Mouse (Mus musculus) R1 (cell line): ENCODE results near the gene Sox6.
"Not testable (repeated sequence)": the region's sequence is repeated elsewhere in the genome, so short reads cannot be mapped to it uniquely, and the experiment has no call there.

Experiments used
- DNase-seq: peaks from one replicate; pipeline ENCODE4 v3.0.0-alpha.2; 2018; ENCODE audit warnings: low read depth, low spot score

Gene Sox6

DNA sequence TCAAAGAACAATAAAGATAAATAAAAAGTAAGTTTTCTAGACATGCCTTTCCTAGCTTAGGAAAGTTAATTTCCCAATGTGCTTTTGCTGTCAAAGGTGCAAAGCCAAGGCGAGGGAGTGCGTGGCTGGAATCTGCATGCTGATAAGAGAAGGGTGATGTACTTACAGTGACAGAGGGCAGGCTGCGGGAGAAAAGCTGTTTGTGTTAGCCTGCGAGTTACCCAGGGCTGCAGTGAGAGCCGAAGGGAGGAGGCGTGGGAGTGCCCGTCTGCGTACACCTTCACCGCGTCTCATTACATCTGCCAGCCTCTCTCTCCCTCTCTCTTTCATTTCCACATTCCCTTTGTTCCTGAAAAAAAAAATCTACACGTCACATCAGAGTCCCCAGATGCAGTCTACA is at the start of gene Sox6:
Gene Sox6, minus strand, starts transcription at position 286 of the 400 bp plus-strand sequence.
- DNase-seq, result peak; percentile 15

DNA sequence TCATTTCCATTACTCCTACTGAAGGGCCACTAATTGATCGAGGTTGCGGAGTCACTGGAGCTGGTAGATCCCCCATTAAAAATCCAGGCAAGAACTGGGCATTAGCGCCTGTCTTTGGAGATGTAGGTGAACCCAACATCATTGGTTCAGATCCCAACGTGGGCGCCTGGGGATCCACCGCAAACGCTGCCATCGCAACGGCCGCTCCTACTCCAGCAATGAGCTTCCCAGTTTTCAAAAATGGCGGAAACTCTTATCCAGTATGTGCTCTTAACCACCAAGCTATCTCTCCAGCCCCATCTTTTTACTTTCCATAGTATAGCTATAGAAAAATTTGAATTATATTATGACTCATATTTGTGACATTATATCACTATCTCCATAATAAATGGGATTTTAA is 45.8 kb upstream of the Sox6 start, which contains the start of gene Gm4353:
Gene Gm4353, minus strand, starts transcription at position 270 of the 400 bp plus-strand sequence.
- DNase-seq, result not testable (repeated sequence)

DNA sequence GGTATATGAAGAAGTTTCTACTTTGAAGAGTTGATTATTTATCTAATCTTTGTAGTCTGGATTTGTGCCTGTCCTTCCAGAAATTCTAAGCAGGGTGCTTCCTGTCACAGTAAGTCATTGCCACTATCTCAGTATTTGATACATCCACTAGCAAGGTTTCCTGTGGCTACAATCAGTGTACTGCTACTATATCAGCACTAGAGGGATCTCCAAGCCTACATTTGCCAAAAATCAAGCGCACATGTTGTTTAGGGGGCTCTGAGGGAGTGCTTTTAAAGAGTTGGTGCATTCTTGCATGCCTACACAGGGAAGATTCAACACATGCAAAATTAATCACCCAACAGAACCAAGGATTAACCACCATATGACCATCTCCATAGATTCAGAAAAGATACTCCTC is 22.1 kb upstream of the Sox6 start:
- peak; percentile 24 for DNase-seq

DNA sequence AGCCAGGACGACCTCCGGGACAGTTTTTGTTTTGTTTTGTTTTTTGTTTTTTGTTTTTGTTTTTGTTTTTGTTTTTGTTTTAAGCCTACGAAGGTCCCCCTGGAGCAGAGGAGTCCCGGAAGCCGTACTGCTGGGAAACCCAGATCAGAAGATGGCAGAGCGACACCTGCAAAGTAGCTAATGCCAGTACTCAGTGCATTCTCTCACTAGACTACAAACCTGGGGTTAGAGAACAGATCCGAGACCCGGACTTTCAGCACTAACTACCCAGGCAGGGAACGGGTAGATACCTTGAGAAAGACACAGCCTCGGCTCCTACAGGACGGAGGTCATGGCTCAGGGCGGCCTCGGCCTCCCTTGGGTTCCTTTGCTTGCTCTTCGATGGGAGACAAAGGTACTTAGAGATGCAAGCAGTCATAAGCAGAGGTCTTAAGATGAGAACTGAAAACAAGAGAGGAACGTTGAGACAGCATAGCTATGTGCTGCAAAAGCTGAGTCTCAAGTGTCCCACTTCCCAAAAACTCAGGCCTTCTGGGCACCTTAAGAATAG is 1.9 kb upstream of the Sox6 start:
- DNase-seq, result peak; percentile 23

DNA sequence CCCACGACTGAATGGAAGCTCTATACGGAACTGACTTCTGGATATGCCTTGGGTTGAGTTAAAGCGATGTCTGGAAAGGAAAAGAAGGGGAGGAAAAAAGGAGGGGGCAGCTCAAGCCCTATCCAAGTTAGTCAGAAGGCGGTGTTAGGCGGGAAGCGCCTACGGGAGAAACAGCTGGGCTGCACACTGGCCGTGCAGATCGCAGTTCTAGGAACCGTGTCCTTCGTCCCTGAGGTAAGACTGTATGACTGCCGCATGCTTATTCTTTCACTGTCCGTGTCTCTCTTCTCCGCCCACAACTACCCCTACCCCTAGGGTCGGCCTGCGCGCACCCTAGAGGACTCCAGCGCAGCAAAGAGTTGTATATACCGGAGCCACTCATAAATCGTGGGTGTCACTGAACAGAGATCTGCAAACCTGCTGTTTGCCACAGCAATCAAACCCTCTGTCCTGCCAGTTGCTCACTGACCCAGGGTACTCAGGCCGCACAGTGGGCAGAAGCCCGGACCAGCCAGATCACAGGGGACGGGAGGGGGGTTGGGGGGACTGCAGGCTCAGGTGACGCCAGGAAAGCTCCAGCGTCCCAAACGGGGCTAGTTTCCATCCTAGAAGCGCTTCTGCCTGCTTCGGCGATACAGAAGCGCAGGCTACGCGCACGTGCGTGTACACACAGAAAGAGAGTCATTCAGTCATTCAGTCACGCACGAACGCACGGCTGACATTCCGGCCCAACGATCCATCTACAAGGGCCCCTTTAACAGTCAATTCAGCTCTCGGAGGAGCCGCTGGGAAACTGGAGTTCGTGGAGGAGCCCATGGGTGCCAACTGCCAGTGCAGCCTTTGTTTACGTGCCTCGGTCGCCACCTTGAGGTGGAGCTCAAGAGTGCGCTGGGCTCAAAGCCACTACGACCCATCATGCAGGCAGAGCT is 1.2 kb upstream of the Sox6 start:
- DNase-seq, result peak; percentile 78

DNA sequence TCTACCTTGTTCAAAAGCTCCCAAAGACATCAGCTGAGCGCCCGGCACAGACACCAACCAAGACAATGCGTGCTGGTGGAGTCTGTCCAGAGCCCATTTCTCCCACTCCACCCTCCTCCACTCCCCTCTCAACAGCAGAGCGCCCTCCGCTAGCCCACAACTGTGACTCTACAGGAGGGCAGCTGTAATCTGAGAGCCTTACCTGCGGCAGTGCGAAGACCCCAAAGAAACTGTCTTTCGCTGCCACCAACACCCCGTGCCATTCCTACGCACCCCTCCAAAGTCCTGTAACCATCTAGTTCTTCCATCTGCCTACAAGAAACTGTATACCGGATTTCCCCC is 571 bp upstream of the Sox6 start, which contains the start of gene 1110004F10Rik:
Gene 1110004F10Rik, plus strand, starts transcription at position 202 of the 342 bp plus-strand sequence.
- DNase-seq, result peak; percentile 16

DNA sequence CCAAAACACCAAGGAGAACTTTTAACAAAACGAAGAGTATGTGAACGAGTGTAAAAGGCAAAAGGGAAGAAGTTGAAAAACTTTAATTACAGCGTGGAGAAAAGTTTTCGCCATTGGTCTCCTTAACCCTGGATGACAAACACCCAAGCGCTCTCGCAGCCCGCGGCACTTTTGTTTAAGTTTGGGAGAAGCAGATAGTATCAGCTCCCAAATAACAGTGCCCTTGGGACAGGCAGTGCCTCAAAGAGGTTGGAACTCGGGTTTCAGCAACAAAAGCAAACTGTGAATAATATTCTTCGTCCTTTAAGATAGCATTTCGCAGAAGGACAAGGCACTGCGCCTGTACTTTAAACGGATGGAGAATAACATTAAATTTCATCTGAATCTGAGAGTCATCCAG is 572 bp downstream of the Sox6 start:
- DNase-seq, result peak; percentile 6

DNA sequence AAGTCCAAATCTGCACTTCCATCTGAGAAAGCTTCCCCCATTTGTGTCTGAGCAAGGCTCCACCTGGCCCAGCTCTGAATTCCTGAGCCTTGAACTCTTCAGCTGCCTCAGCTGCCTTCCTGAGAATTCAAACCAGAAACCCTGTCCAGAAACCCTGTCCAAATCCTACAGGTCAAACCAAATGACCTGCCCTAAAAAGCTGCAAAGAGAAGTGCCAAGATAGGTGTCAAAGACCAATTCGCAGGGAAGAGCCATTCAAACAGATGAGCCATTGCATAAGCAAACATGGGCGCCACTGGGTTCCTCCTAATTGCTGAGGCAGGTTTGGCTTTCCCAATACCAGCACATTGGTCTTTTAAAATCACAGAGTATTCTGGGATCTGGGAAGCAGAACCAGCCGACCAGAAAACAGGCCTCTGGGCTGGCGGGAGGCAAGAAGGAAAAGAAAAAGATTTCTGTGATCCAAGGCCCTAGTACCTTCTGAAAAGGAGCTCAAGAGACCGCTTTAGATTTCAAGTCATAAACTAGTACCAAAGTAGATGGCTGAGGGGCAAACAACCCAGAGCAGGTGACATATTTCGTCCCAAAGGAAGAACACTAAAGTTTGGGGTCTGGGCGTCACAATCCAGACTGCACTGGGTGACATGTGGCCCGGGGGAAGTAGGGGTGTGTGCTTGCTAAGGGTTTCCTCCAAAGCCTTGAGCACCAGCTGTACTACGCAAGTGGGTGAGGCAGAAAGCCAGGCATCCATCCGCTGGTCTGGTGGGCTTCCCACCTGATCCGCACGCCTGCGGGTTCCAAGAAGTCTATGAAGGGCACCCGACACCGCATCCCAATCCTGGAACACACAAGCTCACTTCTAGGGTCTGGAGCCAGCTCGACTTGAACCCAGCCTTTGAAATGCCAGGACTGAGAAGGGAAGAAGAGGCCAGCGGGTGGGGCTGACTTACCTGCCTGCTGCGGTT is 1.7 kb downstream of the Sox6 start:
- peak; percentile 28 for DNase-seq

DNA sequence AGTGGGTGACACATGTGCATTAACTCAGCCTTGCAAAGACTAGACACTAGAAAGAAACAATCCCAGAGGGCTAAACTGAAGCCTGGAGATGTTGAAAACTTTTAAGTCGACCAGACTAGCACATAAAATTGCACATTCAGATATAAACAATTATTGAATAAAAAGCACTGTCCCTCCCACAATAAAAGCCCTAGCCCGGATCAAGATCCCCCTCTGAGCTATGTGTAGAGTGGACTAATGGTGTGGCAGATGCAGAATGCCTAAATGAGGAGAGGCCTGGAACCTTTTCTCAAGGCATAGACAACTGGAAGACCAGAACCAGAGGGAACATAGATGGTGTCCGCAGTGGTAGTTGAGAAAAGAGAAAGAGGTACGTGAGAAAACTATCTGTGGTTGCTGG is 3.1 kb downstream of the Sox6 start:
- DNase-seq, result no peak

DNA sequence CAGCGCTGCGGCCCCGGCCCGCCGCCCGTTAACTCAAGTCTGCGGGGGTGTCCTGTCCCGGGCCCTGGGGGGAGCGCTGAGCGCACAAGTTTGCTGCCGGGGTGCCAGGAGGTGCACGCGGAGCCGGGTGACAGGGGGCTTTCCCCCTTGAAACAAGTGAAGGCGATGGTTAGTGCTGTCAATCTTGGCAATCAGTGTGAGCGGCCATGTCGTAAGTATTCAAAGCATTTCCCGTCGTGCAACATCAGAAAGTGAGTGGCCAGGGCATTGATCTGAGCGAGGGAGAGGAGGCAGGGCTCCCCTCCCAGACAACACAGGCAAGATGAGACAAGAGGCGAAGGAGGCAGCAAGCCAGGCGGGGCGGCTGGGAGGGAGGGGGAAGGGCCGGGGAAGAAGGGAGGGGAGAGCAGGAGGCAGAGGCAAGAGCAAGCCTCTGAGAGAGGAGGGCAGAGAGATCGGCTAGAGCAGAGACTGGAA is 4.3 kb downstream of the Sox6 start:
- peak; percentile 78 for DNase-seq

DNA sequence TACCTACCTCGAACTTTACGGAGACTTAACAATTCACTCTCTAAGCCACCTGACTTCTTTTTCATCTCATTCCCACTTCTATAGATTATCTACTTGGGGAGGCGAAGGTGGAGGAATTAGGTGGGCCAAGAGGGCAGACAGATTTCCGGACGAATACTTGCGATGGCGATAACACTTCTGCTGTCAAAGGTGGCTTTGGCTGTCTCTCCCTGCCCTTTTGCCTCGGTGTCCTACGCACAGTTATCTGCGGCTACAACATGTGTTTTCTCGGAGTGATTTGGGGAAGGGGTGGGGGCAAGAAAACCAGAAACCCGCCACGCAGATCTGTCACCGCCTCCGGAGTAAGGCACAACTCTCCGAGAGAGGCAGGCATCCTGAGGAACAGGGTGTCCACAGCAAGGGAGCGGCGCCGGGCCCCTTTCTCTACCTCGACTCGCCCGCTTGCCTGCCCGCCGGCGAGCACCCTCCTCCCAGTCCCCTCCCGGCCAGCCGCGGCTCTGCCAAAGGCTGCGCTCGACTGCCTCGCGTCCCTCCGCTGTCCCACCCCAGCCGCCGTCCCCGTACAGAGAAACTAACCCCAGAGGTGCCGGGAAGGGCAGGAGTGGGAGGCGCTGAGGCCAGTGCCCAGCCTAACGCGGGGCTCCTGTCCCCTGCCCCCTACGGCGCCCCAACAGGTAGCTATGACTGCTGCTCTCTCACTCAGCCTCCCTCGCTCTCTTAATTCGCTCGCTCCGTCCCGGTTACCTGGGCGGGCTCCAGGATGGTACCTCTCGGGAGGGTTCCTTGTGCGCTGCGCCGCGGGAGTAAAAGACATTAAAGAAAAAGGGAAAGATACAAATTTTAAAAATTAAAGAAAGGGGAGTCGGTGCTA is 5.0 kb downstream of the Sox6 start:
- peak; percentile 51 for DNase-seq

DNA sequence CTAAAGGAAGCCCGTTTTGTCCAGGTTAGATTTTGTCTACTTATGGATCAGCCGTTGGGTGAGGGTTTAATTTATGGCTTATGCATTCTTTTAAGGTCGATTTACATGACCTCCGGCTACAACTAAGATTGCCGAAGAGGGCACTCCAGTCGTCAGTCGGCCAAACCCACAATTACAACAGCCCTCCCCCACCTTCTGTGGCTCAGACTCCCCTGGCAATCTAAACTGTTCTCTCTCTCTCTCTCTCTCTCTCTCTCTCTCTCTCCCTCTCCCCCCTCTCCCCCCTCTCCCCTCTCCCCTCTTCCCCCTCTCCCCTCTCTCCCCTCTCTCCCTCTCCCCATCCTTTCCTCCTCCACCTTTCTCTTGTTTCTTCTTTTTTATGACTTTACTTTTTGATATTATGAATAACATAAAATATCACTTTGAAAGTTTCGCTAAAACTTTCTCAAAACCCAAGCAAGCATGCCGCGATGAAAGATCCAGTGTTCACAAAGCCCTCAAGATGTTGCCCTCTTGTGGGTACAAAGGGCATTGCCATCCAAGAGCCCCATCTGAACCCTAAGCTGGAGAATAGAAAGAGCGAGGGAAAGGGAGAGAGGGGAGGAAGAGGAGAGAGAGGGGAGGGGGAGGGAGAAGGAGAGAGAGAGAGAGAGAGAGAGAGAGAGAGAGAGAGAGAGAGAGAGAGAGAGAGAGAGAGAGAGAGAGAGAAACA is 5.8 kb downstream of the Sox6 start:
- peak; percentile 89 for DNase-seq

DNA sequence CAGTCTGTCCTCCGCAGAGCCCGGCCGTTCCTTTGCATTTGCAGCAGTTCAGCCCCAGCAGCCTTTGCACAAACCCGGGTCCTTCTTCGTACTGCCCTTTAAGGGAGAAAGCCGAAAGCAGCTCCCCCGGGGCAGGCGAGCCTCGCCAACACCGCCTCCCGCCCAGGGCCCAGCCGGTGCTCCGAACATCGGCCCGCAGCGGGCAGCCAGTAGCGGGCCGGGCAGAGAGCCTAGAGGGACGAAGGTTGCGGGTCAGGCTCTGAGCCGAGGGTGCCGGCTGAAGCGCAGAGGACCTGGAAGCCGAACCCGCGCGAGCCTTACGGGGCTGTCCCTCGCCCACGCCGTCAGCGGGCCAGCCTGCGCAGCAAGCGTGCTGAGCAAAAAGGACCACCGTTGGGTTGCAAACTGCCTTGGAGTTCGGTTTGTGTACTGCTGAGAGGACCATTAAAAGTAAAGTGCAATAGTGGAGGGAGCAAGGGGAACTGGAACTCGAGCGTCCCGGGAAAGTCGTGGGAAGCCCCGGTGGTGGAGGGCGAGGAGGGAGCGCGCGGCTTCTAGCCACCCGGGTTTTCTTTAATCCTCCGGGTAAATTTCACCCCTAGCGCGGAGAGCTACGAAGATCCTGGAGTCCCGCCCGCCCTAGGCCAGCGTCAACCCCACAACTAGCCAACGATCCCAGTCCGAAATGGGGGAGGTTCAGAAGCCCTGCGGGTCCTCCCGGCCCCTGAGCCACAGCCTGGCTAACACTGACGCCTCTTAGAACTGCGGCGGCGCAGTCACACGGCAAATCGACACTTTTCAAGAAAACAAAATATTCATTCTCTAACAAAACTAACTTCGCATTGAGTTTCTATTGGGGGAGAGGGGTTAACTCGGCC is 6.6 kb downstream of the Sox6 start:
- DNase-seq, result peak; percentile 54

DNA sequence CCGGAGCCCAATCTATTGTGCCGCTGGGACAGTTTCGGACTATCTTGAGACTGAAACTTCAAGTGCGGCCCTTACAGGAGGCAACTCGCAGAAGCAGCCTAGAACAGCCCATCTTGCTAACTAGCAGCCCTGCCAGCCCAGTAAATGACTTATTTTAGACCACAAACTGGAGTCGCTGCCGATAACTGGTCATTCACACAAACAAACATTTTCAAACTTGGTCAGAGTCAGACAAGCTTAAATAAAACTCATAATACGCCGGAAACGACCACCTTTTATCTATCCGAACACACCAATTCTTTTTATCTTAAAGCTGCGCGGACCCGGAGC is 7.2 kb downstream of the Sox6 start:
- DNase-seq, result no peak

DNA sequence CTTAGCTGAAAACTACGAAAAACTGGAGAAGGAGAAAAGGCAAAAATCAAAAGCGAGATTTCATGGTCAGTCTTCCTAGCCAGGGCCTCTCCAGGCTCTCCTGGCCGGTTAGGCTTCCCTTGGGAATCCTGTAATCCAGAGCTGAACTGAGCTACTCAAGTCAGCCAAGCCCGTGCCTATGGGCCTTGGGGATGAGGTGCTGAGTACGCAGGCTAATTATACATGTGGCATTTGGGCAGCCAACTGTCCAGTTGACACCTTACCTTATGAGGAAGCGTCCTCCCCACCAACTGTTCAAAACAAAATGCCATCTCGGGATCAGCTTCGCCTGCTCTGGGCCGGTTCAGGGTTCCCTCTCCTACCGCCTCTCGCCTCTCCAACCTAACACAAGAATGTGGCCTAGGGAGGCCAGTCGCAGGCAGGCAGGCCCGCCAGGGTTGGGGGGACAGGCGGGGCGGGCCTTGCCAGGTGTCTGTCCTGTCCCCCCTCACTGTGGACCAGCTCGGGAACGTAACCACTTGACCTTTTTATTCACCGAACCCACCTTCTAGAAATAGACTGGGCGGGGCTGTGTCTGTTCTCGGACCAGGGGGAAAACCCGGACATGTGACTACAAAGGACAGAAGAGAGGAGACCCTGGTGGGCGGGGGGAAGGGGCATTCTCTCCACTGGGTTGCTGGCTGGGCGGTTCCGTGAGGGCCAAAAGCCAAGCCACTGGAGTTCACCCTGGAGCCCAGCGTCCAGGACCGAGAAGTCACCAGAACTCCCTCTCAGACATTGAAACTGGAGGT is 7.8 kb downstream of the Sox6 start:
- DNase-seq, result peak; percentile 36

DNA sequence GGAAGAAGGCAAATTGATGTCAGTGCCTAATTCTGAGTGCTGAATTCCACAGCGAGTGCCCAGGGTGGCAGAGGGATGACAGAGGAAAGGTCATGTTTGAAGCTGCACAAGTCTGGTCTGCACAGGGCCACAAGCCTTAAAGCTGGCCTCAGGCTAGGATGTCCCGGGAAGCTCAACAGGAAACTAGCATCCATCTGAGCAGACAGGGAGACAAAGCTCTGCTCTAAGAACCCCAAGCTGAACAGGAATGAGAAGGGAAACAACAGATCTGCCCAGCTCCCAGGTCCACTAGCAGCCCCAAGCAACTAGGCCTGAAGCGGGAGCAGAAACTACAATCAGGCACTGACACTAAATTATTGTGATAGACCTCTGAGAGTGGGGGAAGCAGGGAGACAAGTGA is 8.6 kb downstream of the Sox6 start:
- DNase-seq, result no peak

DNA sequence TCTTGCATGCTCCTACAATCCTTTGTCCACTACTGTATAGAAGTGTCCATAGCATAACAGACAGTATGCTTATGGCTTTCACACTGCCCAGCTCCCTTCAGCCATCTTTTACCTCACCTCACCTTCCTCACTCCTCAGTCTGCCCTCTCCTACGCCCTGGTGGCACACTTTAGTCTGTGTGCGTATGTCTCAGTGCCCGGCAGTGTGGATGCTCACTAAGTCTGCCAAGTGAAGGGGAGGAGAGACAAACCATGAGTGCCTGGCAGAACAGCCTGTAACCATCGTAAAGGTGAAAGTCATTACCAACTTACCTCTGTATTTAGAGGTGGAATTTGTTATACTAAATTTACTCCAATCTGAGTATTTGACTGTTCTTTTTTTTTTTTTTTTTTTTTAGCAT is 35.9 kb downstream of the Sox6 start:
- DNase-seq, result no peak

DNA sequence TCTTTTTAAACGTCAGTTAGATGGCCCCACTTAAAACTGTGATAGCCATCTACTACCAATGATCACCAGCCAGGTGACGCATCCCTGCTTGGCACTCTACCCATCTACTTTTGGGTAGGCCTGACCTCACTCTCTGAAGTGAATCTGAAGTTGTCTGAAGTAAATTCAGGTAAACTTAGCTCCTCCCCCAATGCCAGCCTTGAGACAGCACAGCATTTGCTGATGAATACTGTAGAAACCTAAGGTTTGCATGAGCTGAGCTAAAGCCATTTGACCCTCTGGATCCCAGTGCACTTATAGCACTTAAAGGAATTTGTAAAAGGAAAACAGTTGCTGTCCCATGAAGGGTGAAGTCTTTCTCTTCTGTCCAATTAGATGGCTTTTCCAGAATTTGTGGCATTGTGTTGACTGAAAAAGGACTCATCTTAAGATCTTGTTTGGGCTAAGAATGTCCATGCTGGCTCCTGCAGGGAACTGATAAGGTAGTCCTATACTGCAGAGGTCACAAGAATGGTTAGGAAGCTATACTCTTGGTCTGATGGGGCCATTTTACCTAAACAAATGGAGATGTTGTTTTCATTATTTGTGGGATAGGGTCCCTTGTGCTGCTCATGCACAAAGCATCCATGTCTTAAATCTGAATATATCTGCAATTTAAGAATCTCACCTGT is 50.4 kb downstream of the Sox6 start:
- DNase-seq, result no peak
